Mouse (Mus musculus) T-helper 17 cell (primary cell): ENCODE results near the gene Wipf3.

Experiments
- in situ Hi-C, 2 experiments: fragments of 300-600 bp; cut with MboI, MseI; formaldehyde crosslinking; loops; 1 replicate in 1 of 2; 2 replicates in 1 of 2; pipeline ENCODE4 v1.15.1; 2025; ENCODE audit warnings: high pct_unique_total_duplicates in 2 of 2

Gene Wipf3

GRCm38 (mm10) chr6:54429447-54430194 lies at the start of gene Wipf3:
Gene Wipf3 (plus strand): TSS chr6:54429603.
- in situ Hi-C loops, result no loop called here

- in situ Hi-C loops, result no loop called here
Observed at GRCm38 (mm10) chr6:54382636-54383035, 46.8 kb upstream of the Wipf3 start.

- in situ Hi-C loops, result no loop called here
Observed at GRCm38 (mm10) chr6:54383893-54384524, 45.4 kb upstream of the Wipf3 start.

GRCm38 (mm10) chr6:54384777-54385176 lies 44.6 kb upstream of the Wipf3 start:
- in situ Hi-C loops, result no loop called here

- in situ Hi-C loops, result no loop called here
Observed at GRCm38 (mm10) chr6:54386429-54386828, 43.0 kb upstream of the Wipf3 start.

GRCm38 (mm10) chr6:54387044-54387443 lies 42.4 kb upstream of the Wipf3 start:
- in situ Hi-C loops, result no loop called here

- in situ Hi-C loops, result no loop called here
Observed at GRCm38 (mm10) chr6:54387751-54388150, 41.7 kb upstream of the Wipf3 start.

GRCm38 (mm10) chr6:54388690-54389275 lies 40.6 kb upstream of the Wipf3 start:
- in situ Hi-C loops, result no loop called here

- in situ Hi-C loops, result no loop called here
Observed at GRCm38 (mm10) chr6:54391765-54392164, 37.6 kb upstream of the Wipf3 start.

- in situ Hi-C loops, result no loop called here
Observed at GRCm38 (mm10) chr6:54393886-54394285, 35.5 kb upstream of the Wipf3 start.

GRCm38 (mm10) chr6:54399194-54399923 lies 30.0 kb upstream of the Wipf3 start:
- in situ Hi-C loops, result no loop called here

- in situ Hi-C loops, result no loop called here
Observed at GRCm38 (mm10) chr6:54401503-54401902, 27.9 kb upstream of the Wipf3 start.

GRCm38 (mm10) chr6:54404916-54405315 lies 24.5 kb upstream of the Wipf3 start:
- in situ Hi-C loops, result no loop called here

GRCm38 (mm10) chr6:54406116-54406515 lies 23.3 kb upstream of the Wipf3 start:
- in situ Hi-C loops, result no loop called here

- in situ Hi-C loops, result no loop called here
Observed at GRCm38 (mm10) chr6:54409271-54409670, 20.1 kb upstream of the Wipf3 start.

- in situ Hi-C loops, result loop anchor here in 1 of 2 experiments (5.0 kb wide), 1 partner anchor 67 kb away; no protein-coding TSS in a partner anchor
Observed at GRCm38 (mm10) chr6:54410451-54410850, 19.0 kb upstream of the Wipf3 start.

- in situ Hi-C loops, result loop anchor here in 1 of 2 experiments (5.0 kb wide), 1 partner anchor 66 kb away; no protein-coding TSS in a partner anchor
Observed at GRCm38 (mm10) chr6:54411591-54411990, 17.8 kb upstream of the Wipf3 start.

GRCm38 (mm10) chr6:54412879-54413278 lies 16.5 kb upstream of the Wipf3 start:
- in situ Hi-C loops, result loop anchor here in 1 of 2 experiments (5.0 kb wide), 1 partner anchor 64 kb away; no protein-coding TSS in a partner anchor

GRCm38 (mm10) chr6:54425230-54425629 lies 4.2 kb upstream of the Wipf3 start:
- in situ Hi-C loops, result no loop called here

- in situ Hi-C loops, result no loop called here
Observed at GRCm38 (mm10) chr6:54428850-54429446, 455 bp upstream of the Wipf3 start.

GRCm38 (mm10) chr6:54430221-54430620 lies 818 bp downstream of the Wipf3 start:
- in situ Hi-C loops, result no loop called here
